Mouse (Mus musculus) hindbrain, embryonic 14.5 days (tissue): ENCODE results near the gene Nkpd1. TPM values are rescaled to one million over a fixed set of nuclear protein-coding genes. Genes with fewer than 3 reads are reported as not detected.

Source experiments
- ATAC-seq: fragments of 200-750 bp; cut with Nextera tagmentation; 2 replicates; pipeline ENCODE4 v1.8.0; 2017; ENCODE audit warnings: moderate number of reproducible peaks, mild to moderate bottlenecking, moderate TSS enrichment, moderate library complexity; ENCODE audit not compliant: low FRiP score
- DNase-seq: peaks from one replicate; pipeline ENCODE4 v3.0.0-alpha.2; 2015; ENCODE audit warnings: low spot score
- H3K27ac ChIP-seq: fragments of 300-500 bp; sonication (generic); 2 replicates; pipeline ENCODE4 v1.5.1; 2014; ENCODE audit warnings: mild to moderate bottlenecking, moderate library complexity
- H3K27me3 ChIP-seq: fragments of 300-500 bp; sonication (generic); 2 replicates; pipeline ENCODE4 v1.6.1; 2014; ENCODE audit warnings: mild to moderate bottlenecking, low read length, mixed read lengths; ENCODE audit not compliant: control insufficient read depth, insufficient read depth
- H3K36me3 ChIP-seq: fragments of 300-500 bp; sonication (generic); replicated peaks from 2 replicates; pipeline ENCODE4 v1.6.1; 2014; ENCODE audit not compliant: control insufficient read depth, insufficient read depth
- H3K4me1 ChIP-seq: fragments of 300-500 bp; sonication (generic); replicated peaks from 2 replicates; pipeline ENCODE4 v1.6.1; 2014; ENCODE audit warnings: antibody characterized with exemption, low read length, mixed read lengths; ENCODE audit not compliant: control insufficient read depth, insufficient read depth
- H3K4me2 ChIP-seq: fragments of 300-500 bp; sonication (generic); replicated peaks from 2 replicates; pipeline ENCODE4 v1.6.1; 2014; ENCODE audit warnings: mild to moderate bottlenecking, moderate library complexity
- H3K4me3 ChIP-seq: fragments of 300-500 bp; sonication (generic); replicated peaks from 2 replicates; pipeline ENCODE4 v1.5.1; 2014; ENCODE audit warnings: mild to moderate bottlenecking, low read length
- H3K9ac ChIP-seq: fragments of 300-500 bp; sonication (generic); 2 replicates; pipeline ENCODE4 v1.6.1; 2014
- H3K9me3 ChIP-seq: fragments of 300-500 bp; sonication (generic); 2 replicates; pipeline ENCODE4 v1.6.1; 2016; ENCODE audit warnings: low read length; ENCODE audit not compliant: control insufficient read depth
- WGBS: fragments of 180-500 bp; shearing (Covaris S2); extraction: QIAGEN DNeasy Blood & Tissue Kit; methylation state at CpG from one replicate; pipeline ENCODE4 v1.1.7; 2014; 5-methylcytosine and 5-hydroxymethylcytosine counted together
- polyA plus RNA-seq: library from polyadenylated mRNA; unstranded; fragments of >200 nt; fragmentation: Nextera tagmentation; extraction: Ambion mirVana; gene quantifications from 2 replicates; pipeline ENCODE4 v1.2.1, GENCODE M21; 2014

Nkpd1 gene
- polyA plus RNA-seq, 1 experiment from 2014 or later: 0.98 TPM

DNA sequence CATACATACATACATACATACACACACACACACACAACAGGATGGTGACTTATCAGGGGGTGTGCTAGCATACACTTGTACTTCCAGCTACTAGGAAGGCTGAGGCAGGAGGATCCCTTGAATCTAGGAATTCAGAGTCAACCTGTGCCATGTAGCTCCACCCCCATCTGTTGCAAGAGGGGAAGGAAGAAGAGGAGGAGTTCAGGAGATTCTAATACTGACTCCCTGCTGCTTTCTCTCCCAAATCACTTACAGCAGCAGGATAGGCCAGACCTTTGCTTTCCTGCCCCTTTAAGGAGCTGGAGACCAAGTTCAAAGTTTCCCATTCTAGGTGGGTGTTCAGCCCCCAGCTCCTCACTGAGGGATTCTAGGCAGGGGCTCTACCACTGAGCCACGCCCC, 32.1 kb upstream of the Nkpd1 start:
- H3K9me3 ChIP-seq: no peaks in the 10 kb centered on the region
- 86% methylated on average over 1 of the region's 1 CpGs for WGBS
- H3K9ac ChIP-seq: no peak overlapping the region
- H3K36me3 ChIP-seq: no peaks in the 10 kb centered on the region
- 0 out of 2 replicates have a peak, but pooled peaks cover 6% of the 10 kb centered on the region for H3K4me1 ChIP-seq
- ATAC-seq (no peak), DNase-seq (no peak)
- peaks cover 33% of the 10 kb centered on the region for H3K27me3 ChIP-seq
- H3K4me3 ChIP-seq: no peak overlapping the region
- no peak overlapping the region for H3K4me2 ChIP-seq
- H3K27ac ChIP-seq: no peak overlapping the region

DNA sequence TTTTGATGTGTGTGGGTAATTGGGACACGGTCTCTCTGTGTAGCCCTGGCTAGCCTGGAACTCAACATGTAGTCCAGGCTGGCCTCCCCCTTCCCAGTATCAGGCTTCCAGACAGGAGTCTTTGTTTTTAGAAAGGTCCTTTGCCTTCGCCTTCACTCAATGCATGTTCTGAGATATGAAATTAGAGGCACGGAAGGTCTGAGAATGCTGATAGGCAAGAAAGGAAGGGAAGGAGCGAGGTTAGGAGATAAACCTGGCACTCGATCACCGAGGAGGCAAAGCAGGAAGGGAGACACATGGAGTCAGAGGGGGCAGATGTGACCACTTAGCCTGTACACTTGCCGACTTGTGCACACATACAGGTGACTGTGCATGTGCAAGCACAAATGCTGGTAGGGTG, 31.1 kb upstream of the Nkpd1 start:
- Histone ChIP-seq H3K4me3 (no peak overlapping the region), H3K9me3 (no peaks in the 10 kb centered on the region), H3K27me3 (peaks cover 43% of the 10 kb centered on the region), H3K36me3 (no peaks in the 10 kb centered on the region), H3K9ac (no peak overlapping the region), H3K27ac (no peak overlapping the region), H3K4me2 (no peak overlapping the region), H3K4me1 (peaks cover 6% of the 10 kb centered on the region; the same call in 1 of the 2 replicates)
- WGBS: 91% methylated on average over 7 of the region's 7 CpGs
- ATAC-seq (no peak), DNase-seq (no peak)

GRCm38 (mm10) chr7:19489525-19489924, 28.1 kb upstream of the Nkpd1 start:
- Histone ChIP-seq H3K9ac (peak overlapping the region; percentile 47), H3K36me3 (no peaks in the 10 kb centered on the region), H3K4me2 (peak overlapping the region; percentile 47), H3K27me3 (peaks cover 58% of the 10 kb centered on the region), H3K27ac (no peak overlapping the region), H3K4me3 (peak overlapping the region; percentile 24), H3K4me1 (peaks cover 11% of the 10 kb centered on the region; the same call in 1 of the 2 replicates), H3K9me3 (no peaks in the 10 kb centered on the region)
- ATAC-seq (peak; percentile 59; the same call in 1 of the 2 replicates), DNase-seq (no peak)
- 8% methylated on average over 30 of the region's 31 CpGs for WGBS

DNA sequence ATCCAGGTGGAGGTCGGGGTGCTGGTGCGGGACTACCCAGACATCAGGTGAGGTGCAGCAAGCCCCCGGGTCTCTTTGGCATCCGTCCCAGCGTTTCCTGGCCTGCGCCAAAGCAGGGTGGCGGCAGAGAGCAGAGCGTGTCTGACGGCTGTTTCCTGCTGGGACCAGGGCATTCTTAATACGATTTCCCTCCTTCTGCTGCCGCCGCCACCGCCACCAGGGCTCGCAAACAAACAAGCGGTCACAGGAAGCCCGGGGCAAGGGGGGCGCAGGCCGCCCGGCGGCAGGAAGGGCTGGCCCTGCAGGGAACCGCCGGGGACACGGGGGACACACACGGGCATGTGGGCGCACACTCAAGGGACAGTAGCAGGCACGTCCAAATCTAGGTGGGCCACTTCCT, 25.9 kb upstream of the Nkpd1 start:
- Histone ChIP-seq H3K27me3 (peaks cover 58% of the 10 kb centered on the region), H3K4me1 (peaks cover 11% of the 10 kb centered on the region; the same call in 1 of the 2 replicates), H3K36me3 (no peaks in the 10 kb centered on the region), H3K9me3 (no peaks in the 10 kb centered on the region), H3K4me3 (peak overlapping the region; percentile 13; the same call in 1 of the 2 replicates), H3K4me2 (peak overlapping the region; percentile 40), H3K27ac (no peak overlapping the region), H3K9ac (peak overlapping the region; percentile 46; the same call in 1 of the 2 replicates)
- no peak for ATAC-seq
- DNase-seq: no peak
- 3% methylated on average over 26 of the region's 26 CpGs for WGBS

GRCm38 (mm10) chr7:19494751-19495474, 22.7 kb upstream of the Nkpd1 start:
- Histone ChIP-seq H3K27me3 (peaks cover 32% of the 10 kb centered on the region), H3K4me3 (no peak overlapping the region), H3K36me3 (no peaks in the 10 kb centered on the region), H3K4me1 (peaks cover 7% of the 10 kb centered on the region; the same call in 1 of the 2 replicates), H3K27ac (no peak overlapping the region), H3K4me2 (no peak overlapping the region), H3K9ac (no peak overlapping the region), H3K9me3 (no peaks in the 10 kb centered on the region)
- DNase-seq: no peak
- ATAC-seq: no peak
- 80% methylated on average over 25 of the region's 25 CpGs for WGBS

DNA sequence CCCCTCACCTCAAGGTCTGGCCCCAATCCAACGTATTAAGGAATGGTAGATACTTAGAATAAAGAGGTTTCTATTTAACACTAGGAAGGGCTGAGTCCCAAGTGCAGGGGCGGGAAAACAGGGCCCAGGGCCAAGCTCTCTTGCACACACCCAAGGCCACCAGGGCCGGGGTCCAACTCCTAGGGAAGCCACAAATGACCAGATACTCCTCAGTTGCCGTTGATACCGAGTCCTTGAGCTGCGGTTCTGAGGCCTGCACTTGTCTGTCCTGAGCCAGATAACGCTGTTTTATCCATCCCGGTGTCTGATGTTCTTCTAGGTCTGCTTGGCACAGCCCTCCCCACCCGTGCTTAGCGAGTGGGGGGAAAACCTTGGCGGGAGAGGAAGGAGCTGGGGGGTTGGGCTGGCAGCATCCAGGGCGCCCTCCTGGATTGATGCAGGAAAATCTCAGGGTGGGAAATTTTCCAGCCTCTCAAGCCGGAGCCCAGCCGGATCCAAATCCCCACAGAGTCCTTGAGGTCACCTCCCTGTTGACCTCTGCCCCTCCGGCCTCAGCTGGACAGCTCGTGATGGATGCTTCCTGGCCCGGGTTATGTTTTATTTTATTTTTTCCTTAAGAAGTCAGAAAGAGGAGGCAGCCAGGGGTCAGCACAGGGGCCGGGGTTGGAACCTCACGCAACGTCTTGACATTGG, 22.0 kb upstream of the Nkpd1 start:
- Histone ChIP-seq H3K9me3 (no peaks in the 10 kb centered on the region), H3K27ac (no peak overlapping the region), H3K36me3 (no peaks in the 10 kb centered on the region), H3K4me1 (peaks cover 6% of the 10 kb centered on the region; the same call in 1 of the 2 replicates), H3K27me3 (peaks cover 24% of the 10 kb centered on the region), H3K4me3 (no peak overlapping the region), H3K9ac (no peak overlapping the region), H3K4me2 (no peak overlapping the region)
- DNase-seq: no peak
- ATAC-seq: no peak
- 76% methylated on average over 20 of the region's 20 CpGs for whole genome bisulfite sequencing

DNA sequence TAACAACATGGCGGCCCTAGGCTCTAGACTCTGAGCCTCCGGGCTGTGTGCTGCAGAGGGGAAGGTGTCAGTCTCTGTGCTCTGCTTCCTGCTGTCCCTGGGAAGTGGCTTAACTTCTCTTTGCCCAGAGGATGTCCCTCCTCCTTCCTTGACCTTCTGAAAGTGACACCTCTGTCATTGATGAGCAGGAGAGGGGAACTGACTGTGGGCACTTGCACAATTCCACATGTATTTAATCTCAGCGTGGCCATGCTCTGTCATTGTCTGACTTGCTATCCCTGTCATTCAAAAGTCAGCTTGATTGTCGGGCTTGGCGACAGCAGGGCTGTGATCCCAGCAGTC, 21.5 kb upstream of the Nkpd1 start:
- Histone ChIP-seq H3K27ac (no peak overlapping the region), H3K4me2 (no peak overlapping the region), H3K27me3 (peaks cover 19% of the 10 kb centered on the region), H3K9ac (no peak overlapping the region), H3K36me3 (no peaks in the 10 kb centered on the region), H3K4me3 (no peak overlapping the region), H3K4me1 (peaks cover 6% of the 10 kb centered on the region; the same call in 1 of the 2 replicates), H3K9me3 (no peaks in the 10 kb centered on the region)
- WGBS: 59% methylated on average over 5 of the region's 5 CpGs
- no peak for DNase-seq
- no peak for ATAC-seq

DNA sequence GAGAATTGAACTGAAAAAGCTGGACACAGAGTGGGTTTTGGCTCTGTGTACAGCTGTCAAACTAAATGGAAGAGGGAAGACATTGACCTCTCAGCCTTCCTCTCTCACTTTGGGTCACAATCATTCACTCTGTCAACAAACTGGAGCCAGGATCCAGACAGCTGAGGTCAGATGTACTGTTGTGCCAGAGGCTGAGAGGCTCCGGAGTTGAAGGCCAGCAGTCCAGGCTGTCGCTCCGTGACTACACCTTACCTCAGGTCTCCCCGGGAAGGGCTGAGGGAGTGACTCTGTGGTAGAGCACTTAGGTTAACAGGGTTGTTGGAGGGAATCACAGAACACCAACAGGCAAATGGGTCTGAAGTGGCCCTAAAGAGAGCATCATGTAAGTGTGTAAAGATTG, 19.3 kb upstream of the Nkpd1 start:
- H3K9ac ChIP-seq: no peak overlapping the region
- DNase-seq (no peak), ATAC-seq (no peak)
- no peak overlapping the region for H3K4me2 ChIP-seq
- H3K27me3 ChIP-seq: 0 out of 2 replicates have a peak, but pooled peaks cover 3% of the 10 kb centered on the region
- WGBS: 79% methylated on average over 4 of the region's 4 CpGs
- no peaks in the 10 kb centered on the region for H3K9me3 ChIP-seq
- H3K36me3 ChIP-seq: no peaks in the 10 kb centered on the region
- no peak overlapping the region for H3K27ac ChIP-seq
- no peaks in the 10 kb centered on the region for H3K4me1 ChIP-seq
- H3K4me3 ChIP-seq: no peak overlapping the region

DNA sequence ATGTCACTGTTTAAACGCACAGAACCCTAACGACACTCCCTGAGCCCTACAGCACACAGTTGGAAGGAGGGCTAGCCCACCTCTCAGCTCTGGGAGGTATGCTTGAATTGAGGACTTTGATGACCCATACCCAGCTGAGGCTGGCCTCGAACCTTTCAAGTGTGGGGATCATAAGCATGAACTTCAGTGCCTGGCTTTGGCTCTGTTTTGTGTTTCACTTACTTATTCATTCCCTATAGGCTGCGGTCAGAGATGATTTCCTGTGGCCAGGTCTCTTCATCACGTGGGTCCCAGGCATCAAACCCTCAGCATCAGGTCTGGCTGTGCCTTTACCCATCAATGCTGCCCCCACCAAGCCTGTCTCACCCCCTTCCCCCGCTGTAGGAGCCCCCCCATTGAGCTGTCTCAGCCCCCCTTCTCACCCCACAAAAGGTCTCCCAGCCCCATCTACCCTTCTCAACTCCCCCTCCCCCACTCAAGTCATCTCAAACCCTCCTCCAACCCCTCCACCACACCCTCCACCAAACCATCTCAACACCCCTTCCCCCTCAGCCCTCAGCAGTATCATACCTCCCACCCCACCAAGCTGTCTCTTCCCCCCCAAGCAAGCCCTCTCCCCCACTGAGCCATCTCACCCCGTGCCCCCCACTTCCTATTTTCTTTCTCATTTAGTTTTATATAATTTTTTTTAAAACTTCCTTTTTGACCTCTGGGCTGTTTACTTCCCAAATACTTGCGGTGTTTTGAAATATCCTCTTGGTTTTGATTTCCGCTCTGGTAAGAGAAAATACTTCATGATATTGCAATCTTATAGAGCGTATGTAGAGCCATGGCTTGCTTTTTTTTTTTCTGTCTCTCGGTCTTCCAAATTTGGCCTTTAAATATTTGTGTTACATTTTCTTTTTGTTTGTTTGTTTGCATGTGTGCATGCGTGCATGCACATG, 16.9 kb upstream of the Nkpd1 start:
- no peak overlapping the region for H3K9ac ChIP-seq
- no peak overlapping the region for H3K27ac ChIP-seq
- H3K9me3 ChIP-seq: no peaks in the 10 kb centered on the region
- no peak overlapping the region for H3K4me2 ChIP-seq
- H3K4me1 ChIP-seq: no peaks in the 10 kb centered on the region
- DNase-seq (no peak), ATAC-seq (no peak)
- 75% methylated on average over 12 of the region's 12 CpGs for WGBS
- H3K27me3 ChIP-seq: no peaks in the 10 kb centered on the region
- no peaks in the 10 kb centered on the region for H3K36me3 ChIP-seq
- no peak overlapping the region for H3K4me3 ChIP-seq
